Mouse (Mus musculus) heart, postnatal 36 days (tissue): ENCODE results near the gene Mx1. TPM values are rescaled to one million over a fixed set of nuclear protein-coding genes. Genes with fewer than 3 reads are reported as not detected.

Experiments
- total RNA-seq, 2 experiments: library from RNA; stranded (reverse); gene quantifications; 2 replicates each; pipeline ENCODE4 v1.2.3; 2021

Mx1 gene
- total RNA-seq, 2 experiments from 2014 or later = 2.0 to 4.0 TPM

Other genes starting within 250 kb of the Mx1 start
- 10 to 100 TPM; 16.3 to 20.8 TPM for gene Bace2, start 106.2 kb downstream of the Mx1 start, total RNA-seq
- not detected for gene Fam3b, start 51.9 kb upstream of the Mx1 start, total RNA-seq
- gene Tmprss2, start 148.3 kb upstream of the Mx1 start, total RNA-seq = not detected